Mouse (Mus musculus): ENCODE data around the gene Chn1.

The Chn1 gene

DNA sequence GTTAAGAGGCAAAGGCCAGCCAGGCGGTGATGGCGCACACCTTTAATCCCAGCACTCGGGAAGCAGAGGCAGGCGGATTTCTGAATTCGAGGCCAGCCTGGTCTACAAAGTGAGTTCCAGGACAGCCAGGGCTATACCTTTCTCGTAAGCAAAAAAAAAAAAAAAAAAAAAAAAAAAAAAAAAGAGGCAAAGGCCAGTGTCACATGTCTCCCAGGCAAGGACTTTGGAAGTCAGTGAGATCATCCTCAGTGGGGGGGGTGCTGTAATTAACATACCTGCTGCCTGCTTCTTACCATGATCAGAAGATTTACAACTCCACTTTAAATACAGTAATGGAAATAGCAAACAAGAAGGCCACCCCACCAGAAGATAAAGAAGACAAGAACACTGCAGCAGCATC, 137.5 kb downstream of the Chn1 start:
- no peak for DNase-seq (ENCODE audit: low read depth in 1 of 2, low spot score in 2 of 2)

DNA sequence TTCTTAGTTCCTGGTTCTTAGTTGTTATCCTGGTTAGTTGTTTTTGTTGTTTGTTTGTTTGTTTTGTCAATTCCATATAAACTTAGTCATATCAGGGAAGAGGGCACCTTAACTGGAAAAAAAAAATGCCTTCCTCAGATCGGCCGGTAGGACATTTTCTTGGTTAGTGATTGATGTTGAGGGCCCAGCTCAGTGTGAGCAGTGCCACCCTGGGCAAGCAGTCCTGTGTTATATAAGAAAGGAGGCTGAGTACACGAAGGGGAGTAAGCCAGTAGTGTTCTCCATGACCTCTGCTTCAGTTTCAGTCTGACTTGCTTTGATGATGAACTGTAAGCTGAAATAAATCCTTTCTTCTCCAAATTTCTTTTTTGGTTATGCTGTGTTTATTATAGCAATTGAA, 138.8 kb downstream of the Chn1 start:
- no peak for DNase-seq (ENCODE audit: low read depth in 1 of 2, low spot score in 2 of 2)

GRCm38 (mm10) chr2:73631816-73632215, 143.3 kb downstream of the Chn1 start:
- no peak for DNase-seq (ENCODE audit: low read depth in 1 of 2, low spot score in 2 of 2)

- no peak for DNase-seq (ENCODE audit: low read depth in 1 of 2, low spot score in 2 of 2)
These were observed 156.6 kb downstream of the Chn1 start for GRCm38 (mm10) chr2:73618486-73619052.

DNA sequence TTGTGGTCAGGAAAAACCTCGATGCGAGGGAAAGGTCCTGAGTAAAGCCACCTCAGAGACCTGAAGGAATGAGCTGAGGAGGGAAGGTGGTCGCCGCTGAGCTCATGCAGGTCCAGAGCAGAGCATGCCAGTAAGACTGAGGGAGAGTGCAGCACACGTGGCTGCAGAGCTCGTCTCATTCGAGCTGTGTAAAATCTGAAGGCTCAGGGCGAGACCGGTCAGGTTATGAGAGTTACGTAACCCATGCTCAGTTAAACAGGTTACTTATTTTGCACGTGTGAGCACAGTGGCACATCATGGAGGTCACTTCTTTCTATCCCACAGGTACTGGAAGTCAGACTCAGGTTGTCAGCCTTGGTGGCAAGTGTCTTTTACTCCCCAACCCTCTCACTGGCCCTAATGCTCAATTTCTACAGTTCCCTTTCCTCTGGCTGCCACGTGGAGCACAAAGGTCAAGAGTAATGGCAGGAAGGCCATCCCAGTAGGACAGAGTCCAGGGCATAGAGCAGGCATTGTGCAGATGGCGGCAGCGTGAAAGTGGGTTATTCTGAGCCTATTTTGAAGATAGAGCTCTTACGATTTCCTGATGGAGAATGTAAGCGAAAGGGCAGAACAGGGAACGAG, 158.6 kb downstream of the Chn1 start:
- DNase-seq (ENCODE audit: low read depth in 1 of 2, low spot score in 2 of 2): no peak

DNA sequence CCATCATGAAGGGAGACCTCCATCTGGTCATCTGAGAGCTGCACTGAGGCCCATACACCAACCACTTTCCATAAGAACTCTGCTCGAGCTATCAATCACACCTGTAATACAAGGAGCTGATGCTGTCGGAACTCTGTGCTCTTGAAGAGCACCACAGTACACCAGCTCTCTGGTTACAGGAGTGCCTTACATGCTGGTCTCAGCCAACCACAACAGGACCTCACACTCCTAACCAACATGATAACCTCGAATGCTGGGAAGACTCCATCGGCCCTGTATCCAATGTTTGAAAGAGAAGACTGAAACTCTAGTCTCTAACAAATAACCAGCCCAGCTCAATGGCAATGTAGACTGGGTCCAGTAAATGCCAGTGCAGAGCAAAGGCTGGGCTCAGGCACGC, 159.7 kb downstream of the Chn1 start:
- no peak for DNase-seq (ENCODE audit: low read depth in 1 of 2, low spot score in 2 of 2)

DNA sequence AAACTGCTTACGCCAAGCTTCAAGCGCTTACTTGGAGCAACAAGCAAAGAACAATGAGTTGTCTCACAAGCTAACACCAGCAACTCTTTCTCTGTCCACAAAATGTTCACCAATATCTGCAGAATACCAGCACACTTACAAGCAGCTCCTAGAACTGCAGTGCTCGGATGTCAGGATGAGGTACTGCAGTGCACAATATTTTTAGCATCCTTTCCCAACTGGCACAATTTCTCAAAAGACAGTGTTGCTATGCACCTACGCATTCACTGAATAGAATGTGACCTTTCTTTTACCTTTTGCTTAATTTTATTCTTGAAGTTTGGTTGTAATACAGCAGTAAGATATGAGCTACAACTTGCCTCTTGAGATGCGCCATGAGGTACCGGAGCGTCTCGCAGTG, 160.8 kb downstream of the Chn1 start:
- DNase-seq (ENCODE audit: low read depth in 1 of 2, low spot score in 2 of 2): no peak

- DNase-seq (ENCODE audit: low read depth in 1 of 2, low spot score in 2 of 2): no peak
These were observed 162.2 kb downstream of the Chn1 start for GRCm38 (mm10) chr2:73612941-73613340.

GRCm38 (mm10) chr2:73612367-73612914, 162.7 kb downstream of the Chn1 start:
- no peak for DNase-seq (ENCODE audit: low read depth in 1 of 2, low spot score in 2 of 2)

- DNase-seq (ENCODE audit: low read depth in 1 of 2, low spot score in 2 of 2): no peak
These were observed 163.3 kb downstream of the Chn1 start for GRCm38 (mm10) chr2:73611798-73612197.

GRCm38 (mm10) chr2:73609724-73610210, 165.4 kb downstream of the Chn1 start:
- DNase-seq (ENCODE audit: low read depth in 1 of 2, low spot score in 2 of 2): no peak

DNA sequence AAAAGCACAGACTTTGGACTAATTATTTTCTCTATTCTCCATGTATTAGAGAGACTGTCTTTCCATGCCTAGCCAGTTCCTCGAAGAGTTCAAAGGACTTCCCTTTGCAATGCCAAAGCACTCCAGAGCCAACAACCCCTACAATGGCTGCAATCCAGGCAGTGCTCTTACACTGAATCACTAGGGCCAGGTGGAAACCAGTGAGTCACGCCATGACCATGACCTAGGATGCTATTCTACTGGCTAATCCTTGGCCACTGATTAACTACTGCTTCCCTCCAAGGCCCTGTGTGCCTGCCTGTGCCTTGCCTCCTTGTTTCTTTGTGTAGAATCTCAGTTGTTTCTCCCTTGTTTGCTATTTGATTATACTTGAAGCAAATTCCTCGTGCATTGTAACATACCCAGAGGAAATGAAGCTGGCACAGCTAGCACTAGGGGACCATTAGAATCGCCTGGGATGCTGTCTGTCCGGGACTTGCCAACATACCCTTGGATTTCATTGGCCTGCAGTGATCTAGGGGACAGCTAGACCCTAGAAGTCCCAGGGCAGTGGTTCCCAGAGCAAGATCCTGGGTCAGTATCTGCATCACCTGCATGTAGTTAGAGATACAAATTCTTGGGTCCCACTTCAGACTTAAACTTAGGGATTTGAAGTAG, 166.0 kb downstream of the Chn1 start:
- no peak for DNase-seq (ENCODE audit: low read depth in 1 of 2, low spot score in 2 of 2)

- DNase-seq (ENCODE audit: low read depth in 1 of 2, low spot score in 2 of 2): no peak
These were observed 166.8 kb downstream of the Chn1 start for GRCm38 (mm10) chr2:73608391-73608790.

- no peak for DNase-seq (ENCODE audit: low read depth in 1 of 2, low spot score in 2 of 2)
These were observed 167.5 kb downstream of the Chn1 start for GRCm38 (mm10) chr2:73607609-73608008.

GRCm38 (mm10) chr2:73607146-73607545, 168.0 kb downstream of the Chn1 start:
- DNase-seq (ENCODE audit: low read depth in 1 of 2, low spot score in 2 of 2): no peak

DNA sequence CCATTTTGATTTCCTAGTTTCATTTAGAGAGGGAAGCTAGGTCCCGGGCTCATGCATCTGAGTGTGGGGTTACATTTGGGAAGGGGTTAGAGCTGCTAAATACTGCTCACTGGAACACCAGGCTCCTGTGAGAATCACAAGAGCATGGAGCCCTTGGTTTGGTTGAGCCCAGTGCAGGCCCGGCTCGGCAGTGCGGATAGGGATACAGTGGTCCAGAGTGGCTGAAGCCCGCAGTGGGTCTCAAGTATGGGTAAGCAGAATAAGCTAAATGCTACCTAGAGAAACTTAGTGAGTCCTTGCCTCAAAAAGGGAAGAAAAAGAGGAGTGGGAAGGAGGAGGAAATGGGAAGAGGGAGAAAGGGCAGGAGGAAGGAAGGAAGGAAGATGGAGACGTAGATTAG, 168.5 kb downstream of the Chn1 start:
- no peak for DNase-seq (ENCODE audit: low read depth in 1 of 2, low spot score in 2 of 2)

- no peak for DNase-seq (ENCODE audit: low read depth in 1 of 2, low spot score in 2 of 2)
These were observed 170.1 kb downstream of the Chn1 start for GRCm38 (mm10) chr2:73605077-73605476.

- DNase-seq (ENCODE audit: low read depth in 1 of 2, low spot score in 2 of 2): no peak
These were observed 170.6 kb downstream of the Chn1 start for GRCm38 (mm10) chr2:73604579-73604978.

DNA sequence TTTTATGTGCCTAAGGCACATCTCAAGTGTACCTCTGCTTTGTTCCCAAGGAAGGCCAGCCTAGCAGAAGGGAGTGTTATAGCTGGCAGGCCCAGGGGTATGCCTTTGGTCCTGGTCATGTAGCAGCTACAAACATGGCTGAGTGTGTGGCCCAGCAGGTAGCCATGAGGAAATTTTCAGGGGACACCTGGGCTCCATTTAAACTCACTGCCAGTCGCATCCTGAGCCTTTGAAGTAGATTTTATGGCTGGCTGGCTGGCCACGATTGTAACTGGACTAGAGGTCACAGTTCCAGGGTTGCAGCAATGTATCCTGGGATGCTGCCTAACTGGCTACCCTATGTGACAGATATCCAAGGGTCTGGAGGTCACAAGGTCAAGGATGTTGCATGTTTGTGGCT, 174.5 kb downstream of the Chn1 start:
- DNase-seq (ENCODE audit: low read depth in 1 of 2, low spot score in 2 of 2): no peak

DNA sequence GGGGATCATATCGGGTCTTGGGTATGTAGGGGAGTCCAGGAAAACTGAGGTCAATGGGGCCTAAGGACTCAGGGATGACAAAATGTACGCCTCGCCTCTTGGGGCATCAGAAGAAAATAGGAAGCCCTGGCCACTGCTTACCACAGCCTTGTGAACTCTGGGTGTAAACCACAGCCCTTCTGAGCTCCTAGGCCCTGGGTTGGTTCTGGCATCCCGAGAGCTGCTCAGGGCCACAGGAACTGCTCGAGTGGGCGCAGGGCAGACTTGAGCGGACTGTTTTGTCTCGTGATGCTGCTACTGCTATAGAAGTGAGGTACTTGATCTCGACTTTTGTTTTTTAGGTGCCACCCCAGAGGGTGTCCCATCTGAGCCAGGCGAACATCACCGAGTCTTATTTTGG, 177.4 kb downstream of the Chn1 start:
- no peak for DNase-seq (ENCODE audit: low read depth in 1 of 2, low spot score in 2 of 2)

- DNase-seq (ENCODE audit: low read depth in 1 of 2, low spot score in 2 of 2): no peak
These were observed 178.4 kb downstream of the Chn1 start for GRCm38 (mm10) chr2:73596786-73597185.

DNA sequence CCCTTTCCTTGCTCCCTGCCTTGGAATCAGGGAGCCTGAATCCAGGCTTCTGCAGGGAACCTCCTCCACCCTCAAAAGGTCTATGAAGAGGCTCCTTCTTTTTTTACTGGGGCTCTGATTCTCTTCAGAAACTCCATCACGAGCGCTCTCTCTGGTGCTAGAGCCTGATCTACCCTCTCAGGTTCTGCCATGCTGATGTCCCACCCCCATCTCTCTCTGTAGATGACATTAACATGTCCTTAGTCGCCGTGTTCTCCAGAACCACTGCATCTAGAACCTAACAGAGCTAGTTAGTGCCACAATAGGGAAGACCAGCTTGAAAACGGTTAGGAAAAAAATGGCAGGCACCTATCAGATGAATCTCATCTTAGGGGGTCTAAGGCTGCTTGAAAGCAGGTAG, 178.8 kb downstream of the Chn1 start:
- no peak for DNase-seq (ENCODE audit: low read depth in 1 of 2, low spot score in 2 of 2)

GRCm38 (mm10) chr2:73593101-73593439, 182.1 kb downstream of the Chn1 start:
- no peak for DNase-seq (ENCODE audit: low read depth in 1 of 2, low spot score in 2 of 2)

Data from monocyte, adult 2 months (primary cell).